Mouse (Mus musculus): ENCODE measurements at regions not wholly inside any gene's neighbourhood (a gene's known extent, or its start where the extent isn't known, plus 50 kb on each side); places are given as distances from the start of the nearest gene placed in this dataset.

GRCm38 (mm10) chr16:90610097-90610808, 117.0 kb downstream of the Mis18a start:
- Histone ChIP-seq H3K4me2 (no peak overlapping the region), H3K9me3 (no peaks in the 10 kb centered on the region), H3K36me3 (no peaks in the 10 kb centered on the region), H3K27me3 (no peaks in the 10 kb centered on the region), H3K9ac (no peak overlapping the region), H3K4me3 (no peak overlapping the region), H3K27ac (no peak overlapping the region), H3K4me1 (peaks cover 8% of the 10 kb centered on the region)
- ATAC-seq (ENCODE audit: insufficient number of reproducible peaks, insufficient read depth, low FRiP score, low TSS enrichment, low read depth) = no peak
- WGBS = 91% methylated on average over 22 of the region's 22 CpGs

- Histone ChIP-seq H3K9ac (no peak overlapping the region), H3K27me3 (no peaks in the 10 kb centered on the region), H3K36me3 (no peaks in the 10 kb centered on the region), H3K4me2 (no peak overlapping the region), H3K4me3 (no peak overlapping the region), H3K27ac (no peak overlapping the region), H3K9me3 (peaks cover 5% of the 10 kb centered on the region), H3K4me1 (peaks cover 3% of the 10 kb centered on the region; the same call in 1 of the 2 replicates)
- no peak for ATAC-seq (ENCODE audit: insufficient number of reproducible peaks, insufficient read depth, low FRiP score, low TSS enrichment, low read depth)
- WGBS = 74% methylated on average over 7 of the region's 7 CpGs
Observed at GRCm38 (mm10) chr16:90599329-90599870, 127.8 kb downstream of the Mis18a start.

GRCm38 (mm10) chr16:90598727-90599126, 128.5 kb downstream of the Mis18a start:
- Histone ChIP-seq H3K27ac (no peak overlapping the region; the same call in 1 of the 2 replicates), H3K27me3 (no peaks in the 10 kb centered on the region), H3K4me1 (peaks cover 3% of the 10 kb centered on the region; the same call in 1 of the 2 replicates), H3K4me3 (no peak overlapping the region), H3K36me3 (no peaks in the 10 kb centered on the region), H3K9ac (no peak overlapping the region), H3K4me2 (no peak overlapping the region), H3K9me3 (peaks cover 5% of the 10 kb centered on the region)
- ATAC-seq (ENCODE audit: insufficient number of reproducible peaks, insufficient read depth, low FRiP score, low TSS enrichment, low read depth) = no peak
- 77% methylated on average over 7 of the region's 7 CpGs for WGBS

- no peak overlapping the region for H3K4me2 ChIP-seq
- H3K27me3 ChIP-seq = no peaks in the 10 kb centered on the region
- 62% methylated on average over 6 of the region's 6 CpGs for WGBS
- ATAC-seq (ENCODE audit: insufficient number of reproducible peaks, insufficient read depth, low FRiP score, low TSS enrichment, low read depth) = no peak
- peaks cover 6% of the 10 kb centered on the region; the same call in 1 of the 2 replicates for H3K9me3 ChIP-seq
- H3K4me1 ChIP-seq = peaks cover 8% of the 10 kb centered on the region; the same call in 1 of the 2 replicates
- H3K36me3 ChIP-seq = no peaks in the 10 kb centered on the region
- H3K9ac ChIP-seq = no peak overlapping the region
- peak overlapping the region; percentile 28; the same call in 1 of the 2 replicates for H3K27ac ChIP-seq
- no peak overlapping the region for H3K4me3 ChIP-seq
Observed at GRCm38 (mm10) chr16:90592721-90593481, 134.3 kb downstream of the Mis18a start.

- Histone ChIP-seq H3K4me1 (no peaks in the 10 kb centered on the region), H3K27ac (no peak overlapping the region), H3K4me3 (no peak overlapping the region), H3K4me2 (no peak overlapping the region), H3K9me3 (peaks cover 15% of the 10 kb centered on the region), H3K9ac (no peak overlapping the region), H3K36me3 (no peaks in the 10 kb centered on the region), H3K27me3 (no peaks in the 10 kb centered on the region)
- no peak for ATAC-seq (ENCODE audit: insufficient number of reproducible peaks, insufficient read depth, low FRiP score, low TSS enrichment, low read depth)
- 84% methylated on average over 7 of the region's 7 CpGs for WGBS
Observed at GRCm38 (mm10) chr16:90585171-90585570, 142.0 kb downstream of the Mis18a start.

GRCm38 (mm10) chr16:90580411-90580810, 146.8 kb downstream of the Mis18a start:
- Histone ChIP-seq H3K36me3 (no peaks in the 10 kb centered on the region), H3K4me3 (no peak overlapping the region), H3K4me2 (no peak overlapping the region), H3K27ac (no peak overlapping the region), H3K27me3 (no peaks in the 10 kb centered on the region), H3K9me3 (0 out of 2 replicates have a peak, but pooled peaks cover 8% of the 10 kb centered on the region), H3K4me1 (no peaks in the 10 kb centered on the region), H3K9ac (0 out of 2 replicates have a peak overlapping the region, but pooled peaks have one; percentile 11)
- no peak for ATAC-seq (ENCODE audit: insufficient number of reproducible peaks, insufficient read depth, low FRiP score, low TSS enrichment, low read depth)
- 46% methylated on average over 8 of the region's 8 CpGs for WGBS

- H3K4me3 ChIP-seq = no peak overlapping the region
- no peaks in the 10 kb centered on the region for H3K36me3 ChIP-seq
- H3K9ac ChIP-seq = no peak overlapping the region
- no peak for ATAC-seq (ENCODE audit: insufficient number of reproducible peaks, insufficient read depth, low FRiP score, low TSS enrichment, low read depth)
- no peak overlapping the region for H3K27ac ChIP-seq
- H3K4me2 ChIP-seq = no peak overlapping the region
- no peaks in the 10 kb centered on the region for H3K9me3 ChIP-seq
- H3K27me3 ChIP-seq = no peaks in the 10 kb centered on the region
- H3K4me1 ChIP-seq = no peaks in the 10 kb centered on the region
Observed at GRCm38 (mm10) chr16:90571107-90571506, 156.1 kb downstream of the Mis18a start.

GRCm38 (mm10) chr16:90569826-90570225, 157.4 kb downstream of the Mis18a start:
- ATAC-seq (ENCODE audit: insufficient number of reproducible peaks, insufficient read depth, low FRiP score, low TSS enrichment, low read depth) = no peak
- Histone ChIP-seq H3K4me1 (no peaks in the 10 kb centered on the region), H3K4me3 (no peak overlapping the region), H3K27me3 (no peaks in the 10 kb centered on the region), H3K9me3 (no peaks in the 10 kb centered on the region), H3K27ac (no peak overlapping the region), H3K4me2 (no peak overlapping the region), H3K36me3 (no peaks in the 10 kb centered on the region), H3K9ac (no peak overlapping the region)
- WGBS = 75% methylated on average over 1 of the region's 1 CpGs

- no peak overlapping the region for H3K4me3 ChIP-seq
- no peak for ATAC-seq (ENCODE audit: insufficient number of reproducible peaks, insufficient read depth, low FRiP score, low TSS enrichment, low read depth)
- H3K4me1 ChIP-seq = 0 out of 2 replicates have a peak, but pooled peaks cover 7% of the 10 kb centered on the region
- H3K9me3 ChIP-seq = no peaks in the 10 kb centered on the region
- no peak overlapping the region for H3K4me2 ChIP-seq
- H3K27ac ChIP-seq = no peak overlapping the region
- H3K27me3 ChIP-seq = no peaks in the 10 kb centered on the region
- H3K36me3 ChIP-seq = no peaks in the 10 kb centered on the region
- no peak overlapping the region for H3K9ac ChIP-seq
- WGBS = 61% methylated on average over 2 of the region's 2 CpGs
Observed at GRCm38 (mm10) chr16:90565182-90565581, 162.0 kb downstream of the Mis18a start.

GRCm38 (mm10) chr16:90553120-90553519, 167.3 kb downstream of the Hunk start:
- no peak overlapping the region for H3K9ac ChIP-seq
- H3K27ac ChIP-seq = no peak overlapping the region
- H3K4me2 ChIP-seq = no peak overlapping the region
- H3K4me3 ChIP-seq = no peak overlapping the region
- WGBS = 87% methylated on average over 7 of the region's 7 CpGs
- no peaks in the 10 kb centered on the region for H3K27me3 ChIP-seq
- no peaks in the 10 kb centered on the region for H3K4me1 ChIP-seq
- ATAC-seq (ENCODE audit: insufficient number of reproducible peaks, insufficient read depth, low FRiP score, low TSS enrichment, low read depth) = no peak
- H3K36me3 ChIP-seq = no peaks in the 10 kb centered on the region
- H3K9me3 ChIP-seq = peaks cover 7% of the 10 kb centered on the region; the same call in 1 of the 2 replicates

GRCm38 (mm10) chr16:90551041-90551440, 165.2 kb downstream of the Hunk start:
- Histone ChIP-seq H3K27ac (no peak overlapping the region), H3K9me3 (peaks cover 7% of the 10 kb centered on the region; the same call in 1 of the 2 replicates), H3K4me1 (peaks cover 1% of the 10 kb centered on the region; the same call in 1 of the 2 replicates), H3K4me2 (no peak overlapping the region), H3K36me3 (no peaks in the 10 kb centered on the region), H3K4me3 (no peak overlapping the region), H3K9ac (no peak overlapping the region), H3K27me3 (no peaks in the 10 kb centered on the region)
- ATAC-seq (ENCODE audit: insufficient number of reproducible peaks, insufficient read depth, low FRiP score, low TSS enrichment, low read depth) = no peak
- WGBS = 73% methylated on average over 3 of the region's 3 CpGs

Data from embryonic facial prominence, embryonic 13.5 days (tissue).